Mouse (Mus musculus) bone marrow macrophage, adult 2 months (primary cell): ENCODE measurements at regions not wholly inside any gene's neighbourhood (a gene's known extent, or its start where the extent isn't known, plus 50 kb on each side); places are given as distances from the start of the nearest gene placed in this dataset.

ENCODE experiments used
- CTCF ChIP-seq: IDR thresholded peaks from 2 replicates; pipeline ENCODE4 v1.5.1; 2012; ENCODE audit warnings: low read depth, mild to moderate bottlenecking, low read length, moderate library complexity
- POLR2A ChIP-seq: IDR thresholded peaks from 2 replicates; pipeline ENCODE4 v1.6.1; 2012; ENCODE audit warnings: mild to moderate bottlenecking, low read depth, low read length, borderline replicate concordance

GRCm38 (mm10) chr4:135047251-135047650 lies 73.2 kb upstream of the Runx3 start:
- TF ChIP-seq CTCF (no peak), POLR2A (no peak)
